Mouse (Mus musculus) lung, postnatal 0 days (tissue): ENCODE results near the gene Dync1h1. TPM values are rescaled to one million over a fixed set of nuclear protein-coding genes. Genes with fewer than 3 reads are reported as not detected.
"Not testable (repeated sequence)": the region's sequence is repeated elsewhere in the genome, so short reads cannot be mapped to it uniquely, and the experiment has no call there.

Experiments used
- ATAC-seq: fragments of 200-750 bp; cut with Nextera tagmentation; 2 replicates; pipeline ENCODE4 v1.8.0; 2017; ENCODE audit warnings: moderate library complexity
- DNase-seq: peaks from one replicate; pipeline ENCODE4 v3.0.0-alpha.2; 2016; ENCODE audit warnings: low spot score
- H3K27ac ChIP-seq: fragments of 300-500 bp; sonication (generic); 2 replicates; pipeline ENCODE4 v1.5.1; 2014; ENCODE audit warnings: antibody characterized with exemption, mild to moderate bottlenecking, low read length, mixed read lengths
- H3K27me3 ChIP-seq: fragments of 300-500 bp; sonication (generic); replicated peaks from 2 replicates; pipeline ENCODE4 v1.6.1; 2014; ENCODE audit warnings: low read length, mixed read lengths; ENCODE audit not compliant: insufficient read depth
- H3K36me3 ChIP-seq: fragments of 300-500 bp; sonication (generic); 2 replicates; pipeline ENCODE4 v1.6.1; 2014; ENCODE audit warnings: low read length, mixed read lengths; ENCODE audit not compliant: insufficient read depth
- H3K4me1 ChIP-seq: fragments of 300-500 bp; sonication (generic); 2 replicates; pipeline ENCODE4 v1.6.1; 2014; ENCODE audit warnings: antibody characterized with exemption, low read depth, low read length, mixed read lengths; ENCODE audit not compliant: insufficient read depth
- H3K4me2 ChIP-seq: fragments of 300-500 bp; sonication (generic); replicated peaks from 2 replicates; pipeline ENCODE4 v1.6.1; 2014; ENCODE audit warnings: low read depth, mild to moderate bottlenecking, low read length, moderate library complexity, mixed read lengths
- H3K4me3 ChIP-seq: fragments of 300-500 bp; sonication (generic); 2 replicates; pipeline ENCODE4 v1.5.1; 2014; ENCODE audit warnings: low read depth, low read length
- H3K9ac ChIP-seq: fragments of 300-500 bp; sonication (generic); replicated peaks from 2 replicates; pipeline ENCODE4 v1.6.1; 2014; ENCODE audit warnings: low read depth, mild to moderate bottlenecking
- H3K9me3 ChIP-seq: fragments of 300-500 bp; sonication (generic); 2 replicates; pipeline ENCODE4 v1.6.1; 2016; ENCODE audit warnings: low read length, mixed read lengths
- CTCF ChIP-seq: IDR thresholded peaks from 2 replicates; pipeline ENCODE4 v1.5.1; 2016; ENCODE audit warnings: antibody characterized with exemption, mild to moderate bottlenecking
- EP300 ChIP-seq: IDR thresholded peaks from 2 replicates; pipeline ENCODE4 v1.6.1; 2016; ENCODE audit warnings: antibody characterized with exemption, mild to moderate bottlenecking, control low read depth
- WGBS: fragments of 180-500 bp; shearing (Covaris S2); extraction: QIAGEN DNeasy Blood & Tissue Kit; methylation state at CpG from one replicate; pipeline ENCODE4 v1.1.7; 2014; 5-methylcytosine and 5-hydroxymethylcytosine counted together
- polyA plus RNA-seq: library from polyadenylated mRNA; unstranded; fragments of >200 nt; fragmentation: Nextera tagmentation; extraction: Ambion mirVana; gene quantifications from 2 replicates; pipeline ENCODE4 v1.2.1, GENCODE M21; 2015

The Dync1h1 gene
- polyA plus RNA-seq, 1 experiment from 2014 or later, result 34.7 TPM

DNA sequence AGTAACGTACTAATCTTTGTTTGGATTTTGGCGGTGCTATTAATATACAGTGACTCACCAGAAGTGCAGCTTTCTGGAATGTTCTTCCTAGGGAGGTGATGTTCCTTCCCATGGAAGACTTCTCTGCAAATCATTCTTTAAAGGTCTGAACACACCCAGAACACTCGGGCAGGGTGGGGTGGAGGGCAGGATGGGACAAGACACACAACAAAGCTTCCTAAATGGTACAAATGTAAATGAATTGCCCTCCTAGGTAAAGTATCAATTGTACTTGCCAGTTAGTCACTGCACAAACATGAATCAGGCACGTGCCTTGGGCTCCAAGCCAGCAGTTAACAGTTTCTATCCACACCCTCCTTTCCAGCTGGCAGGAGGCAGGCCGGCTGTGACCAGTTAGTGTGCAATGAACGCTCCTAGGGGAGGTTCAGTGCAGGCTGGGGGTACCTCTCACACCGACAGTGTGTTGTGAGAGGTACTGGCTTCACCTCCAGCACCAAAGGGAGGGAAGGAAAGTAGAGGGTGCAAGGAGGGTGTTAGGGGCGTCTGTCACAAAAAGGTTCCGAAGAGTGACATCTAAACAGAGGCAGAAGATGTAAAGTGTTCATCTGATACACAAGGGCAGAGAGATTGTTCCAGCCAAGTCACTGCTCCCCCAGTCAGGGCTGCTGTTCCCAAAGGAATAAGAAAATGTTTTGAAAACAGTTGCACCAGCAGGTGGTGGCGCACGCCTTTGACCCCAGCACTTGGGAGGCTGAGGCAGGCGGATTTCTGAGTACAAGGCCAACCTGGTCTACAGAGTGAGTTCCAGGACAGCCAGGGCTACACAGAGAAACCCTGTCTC is 86.9 kb downstream of the Dync1h1 start:
- WGBS, result 44% methylated on average over 12 of the region's 12 CpGs
- Histone ChIP-seq H3K4me1 (peaks cover 3% of the 10 kb centered on the region; the same call in 1 of the 2 replicates), H3K4me3 (no peak overlapping the region), H3K9me3 (no peaks in the 10 kb centered on the region), H3K9ac (no peak overlapping the region), H3K4me2 (no peak overlapping the region), H3K27ac (peak overlapping the region; percentile 60), H3K27me3 (no peaks in the 10 kb centered on the region), H3K36me3 (peaks cover 16% of the 10 kb centered on the region; the same call in 1 of the 2 replicates)
- ATAC-seq (peak; percentile 92), DNase-seq (peak; percentile 93)
- TF ChIP-seq EP300, result peak; percentile 96
- TF ChIP-seq CTCF, result no peak

DNA sequence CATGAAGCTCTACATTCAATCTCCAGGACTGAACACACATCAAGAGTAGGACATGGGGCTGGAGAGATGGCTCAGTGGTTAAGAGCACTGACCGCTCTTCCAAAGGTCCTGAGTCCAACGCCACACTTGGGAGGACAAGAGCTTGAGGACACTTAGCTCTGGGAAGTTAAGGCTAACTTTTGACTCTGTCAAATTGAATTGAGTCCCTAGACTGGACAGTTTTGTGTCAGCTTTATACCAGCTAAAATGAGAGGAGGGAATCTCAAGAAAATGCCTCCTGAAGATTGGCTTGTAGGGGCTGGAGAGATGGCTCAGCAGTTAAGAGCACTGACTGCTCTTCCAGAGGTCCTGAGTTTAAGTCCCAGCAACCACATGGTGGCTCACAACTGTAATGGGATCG is 87.7 kb downstream of the Dync1h1 start:
- H3K36me3 ChIP-seq, result peaks cover 16% of the 10 kb centered on the region; the same call in 1 of the 2 replicates
- not testable (repeated sequence) for H3K4me1 ChIP-seq, H3K4me3 ChIP-seq, ATAC-seq, H3K27ac ChIP-seq, H3K27me3 ChIP-seq, H3K9me3 ChIP-seq, H3K4me2 ChIP-seq, H3K9ac ChIP-seq, DNase-seq
- 90% methylated on average over 3 of the region's 3 CpGs for WGBS

- H3K4me2 ChIP-seq, result no peak overlapping the region
- no peaks in the 10 kb centered on the region for H3K9me3 ChIP-seq
- peaks cover 3% of the 10 kb centered on the region; the same call in 1 of the 2 replicates for H3K4me1 ChIP-seq
- H3K4me3 ChIP-seq, result no peak overlapping the region
- 84% methylated on average over 6 of the region's 6 CpGs for WGBS
- no peak overlapping the region for H3K9ac ChIP-seq
- DNase-seq, result no peak
- no peaks in the 10 kb centered on the region for H3K27me3 ChIP-seq
- H3K27ac ChIP-seq, result no peak overlapping the region
- no peak for TF ChIP-seq CTCF
- no peak for TF ChIP-seq EP300
- ATAC-seq, result no peak
- peaks cover 16% of the 10 kb centered on the region; the same call in 1 of the 2 replicates for H3K36me3 ChIP-seq
Observed at GRCm38 (mm10) chr12:110689919-110690643, 88.8 kb downstream of the Dync1h1 start.

- ATAC-seq, H3K4me2 ChIP-seq, H3K9ac ChIP-seq, H3K27ac ChIP-seq, H3K27me3 ChIP-seq, H3K9me3 ChIP-seq, DNase-seq, H3K4me1 ChIP-seq, H3K4me3 ChIP-seq: not testable (repeated sequence)
- peaks cover 16% of the 10 kb centered on the region; the same call in 1 of the 2 replicates for H3K36me3 ChIP-seq
- 47% methylated on average over 5 of the region's 5 CpGs for WGBS
Observed at GRCm38 (mm10) chr12:110693378-110693777, 92.1 kb downstream of the Dync1h1 start.

DNA sequence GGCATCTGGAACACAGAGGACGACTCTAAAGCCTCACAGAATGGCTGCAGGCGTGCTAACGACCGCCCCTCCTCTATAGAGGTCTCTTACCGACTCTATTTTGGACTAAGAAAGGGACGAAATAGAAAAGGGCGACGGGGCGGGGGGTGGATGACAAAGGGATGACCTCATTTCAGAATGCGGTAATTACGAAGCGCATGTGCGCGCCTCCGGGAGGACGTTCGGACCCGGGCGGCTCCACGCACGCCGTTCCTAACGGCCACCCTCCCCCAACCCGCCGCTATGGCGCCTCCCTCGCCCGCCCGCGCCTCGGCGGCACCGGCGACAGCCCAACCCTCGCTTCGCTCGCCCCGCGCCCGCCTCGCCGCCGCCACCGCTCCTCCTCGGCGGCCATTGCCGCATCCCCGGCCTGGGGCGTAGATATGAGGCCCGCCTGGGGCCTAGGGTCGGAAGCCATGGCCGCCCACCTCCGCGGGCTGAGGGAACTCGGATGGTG is 94.5 kb downstream of the Dync1h1 start:
- WGBS, result 2% methylated on average over 30 of the region's 55 CpGs

More for the DNA sequence above, 94.5 kb downstream of the Dync1h1 start:
- TF ChIP-seq CTCF, result no peak
- no peak for TF ChIP-seq EP300
- ATAC-seq, result peak; percentile 47
- H3K4me1 ChIP-seq, result peaks cover 3% of the 10 kb centered on the region; the same call in 1 of the 2 replicates
- peak overlapping the region; percentile 82 for H3K4me2 ChIP-seq
- H3K4me3 ChIP-seq, result peak overlapping the region; percentile 100
- H3K36me3 ChIP-seq, result peaks cover 10% of the 10 kb centered on the region; the same call in 1 of the 2 replicates
- H3K9ac ChIP-seq, result peak overlapping the region; percentile 95
- no peaks in the 10 kb centered on the region for H3K27me3 ChIP-seq
- peak; percentile 67 for DNase-seq
- peak overlapping the region; percentile 92 for H3K27ac ChIP-seq
- no peaks in the 10 kb centered on the region for H3K9me3 ChIP-seq
